ENCODE assay signal across 9 mouse cellular contexts in genomic region chr8:88266170-88266800, GRCm38 (mm10). TPM values are rescaled to one million over a fixed set of nuclear protein-coding genes. Genes with fewer than 3 reads are reported as not detected.
DNase-seq lines count a peak whose midpoint lies in the region; ATAC-seq and TF ChIP-seq lines count a peak whose summit lies in the region.
"Had no signal": no experiment of that assay in that cellular context is flagged by ENCODE, and none has a peak within 500 bp of the region (broad histone marks: within the 10 kb centered on the region; RNA-seq: fewer than 3 reads in every experiment).

No protein-coding gene starts in this region.

- H3K4me2 ChIP-seq in lung, embryonic 14.5 days: no peak overlapping the region

- H3K36me3 ChIP-seq in C2C12 (ENCODE audit: control insufficient read depth, insufficient read depth) (no peaks in the 10 kb centered on the region), MEL (ENCODE audit: control insufficient read depth in 1 of 2, insufficient read depth in 2 of 2, low read length in 2 of 2) (no peaks in the 10 kb centered on the region)
- H3K36me3 ChIP-seq in lung, embryonic 14.5 days (ENCODE audit: insufficient read depth): no peaks in the 10 kb centered on the region

- H3K4me1 ChIP-seq in MEL (ENCODE audit: control insufficient read depth in 1 of 2, insufficient read depth in 2 of 2, low read length in 2 of 2): no peaks in the 10 kb centered on the region; a peak in 1 of 4 replicates
- peaks cover 13% of the 10 kb centered on the region for H3K4me1 ChIP-seq in lung, embryonic 14.5 days (ENCODE audit: insufficient read depth)

- no peak overlapping the region for H3K4me3 ChIP-seq in C2C12 (ENCODE audit: insufficient read depth, poor library complexity, severe bottlenecking)
- no peak overlapping the region for H3K4me3 ChIP-seq in MEL (ENCODE audit: control insufficient read depth in 1 of 2, insufficient read depth in 1 of 2, low read depth in 2 of 2, low read length in 2 of 2)
- no peak overlapping the region for H3K4me3 ChIP-seq in lung, embryonic 14.5 days (ENCODE audit: low read depth, low read length)
- H3K4me3 ChIP-seq: megakaryocyte, embryonic 14.5 days had no signal

- TF ChIP-seq CTCF in C2C12 (IDR thresholded peaks at IDR 0.05; ENCODE audit: control insufficient read depth, insufficient read depth, insufficient read length) (peak; percentile 74), MEL (IDR thresholded peaks at IDR 0.05 in 2 of 3, conservative IDR thresholded peaks at IDR 0.05 in 1 of 3; ENCODE audit: control insufficient read depth in 1 of 3, insufficient read depth in 1 of 3, low read depth in 2 of 3, low read length in 3 of 3, poor library complexity in 1 of 3, severe bottlenecking in 1 of 3) (peak; percentile 88 to 91 (median 90))
- peak; percentile 88 for TF ChIP-seq CTCF in lung, embryonic 14.5 days (IDR thresholded peaks at IDR 0.05; ENCODE audit: low read depth)

- no peak for TF ChIP-seq POLR2A in MEL (IDR thresholded peaks at IDR 0.05; ENCODE audit: control insufficient read depth in 1 of 2, insufficient read depth in 1 of 2, low read depth in 1 of 2, low read length in 2 of 2, poor library complexity in 1 of 2)

- no peak overlapping the region for H3K27ac ChIP-seq in MEL (ENCODE audit: control insufficient read depth, low read depth, low read length)
- H3K27ac ChIP-seq in lung, embryonic 14.5 days (ENCODE audit: low read depth): peak overlapping the region; percentile 20; the same call in 1 of the 2 replicates

- no peak overlapping the region for H3ac ChIP-seq in C2C12 (ENCODE audit: control insufficient read depth, insufficient read length, low read depth)

- H3K9ac ChIP-seq in MEL (ENCODE audit: control insufficient read depth, low read depth, low read length, poor library complexity, severe bottlenecking): peak overlapping the region; percentile 31
- H3K9ac ChIP-seq in lung, embryonic 14.5 days: no peak overlapping the region

- TF ChIP-seq RAD21 in MEL (IDR thresholded peaks at IDR 0.05; ENCODE audit: low read depth, low read length): peak; percentile 80

- DNase-seq in MEL (ENCODE audit: low read depth, low spot score): peak; percentile 84
- DNase-seq in cerebellum, postnatal 10 days: peak; percentile 93 to 95
- DNase-seq in gastrocnemius, adult 8-10 months (ENCODE audit: low spot score in 2 of 2): peak; percentile 63 to 76
- DNase-seq in large intestine, adult 2 months (ENCODE audit: low read depth, low spot score): peak; percentile 16
- DNase-seq in lung, embryonic 14.5 days: peak; percentile 91
- DNase-seq in right cerebral cortex, adult 18-20 months: peak; percentile 70
- peak; percentile 77 for DNase-seq in urinary bladder, postnatal 36 days (ENCODE audit: low spot score in 2 of 2)

- H3K79me2 ChIP-seq in C2C12 (ENCODE audit: control insufficient read depth, insufficient read depth) (no peaks in the 10 kb centered on the region), MEL (ENCODE audit: control insufficient read depth, insufficient read depth, low read length, poor library complexity) (no peaks in the 10 kb centered on the region)

- 49% methylated on average over 10 of the region's 10 CpGs for WGBS in large intestine, adult 2 months
- WGBS in lung, embryonic 14.5 days: 31% methylated on average over 10 of the region's 10 CpGs

- H3K9me3 ChIP-seq in MEL (replicated peaks; ENCODE audit: insufficient read depth, low read length): no peaks in the 10 kb centered on the region
- H3K9me3 ChIP-seq in lung, embryonic 14.5 days (ENCODE audit: low read depth, low read length): no peaks in the 10 kb centered on the region
- H3K9me3 ChIP-seq: megakaryocyte, embryonic 14.5 days had no signal

- no peaks in the 10 kb centered on the region for H3K27me3 ChIP-seq in C2C12 (ENCODE audit: control insufficient read depth, insufficient read depth, insufficient read length)
- H3K27me3 ChIP-seq in MEL (ENCODE audit: control insufficient read depth in 1 of 2, insufficient read depth in 2 of 2, low read length in 2 of 2): no peaks in the 10 kb centered on the region
- no peaks in the 10 kb centered on the region for H3K27me3 ChIP-seq in lung, embryonic 14.5 days (ENCODE audit: insufficient read depth, low read length)

- H3K79me3 ChIP-seq in C2C12 (ENCODE audit: low read depth): no peaks in the 10 kb centered on the region

- ATAC-seq in lung, embryonic 14.5 days (ENCODE audit: insufficient read depth): peak; percentile 77

- no peak for TF ChIP-seq EP300 in MEL (IDR thresholded peaks at IDR 0.05; ENCODE audit: low read depth in 1 of 2, low read length in 2 of 2)

TF ChIP-seq in C2C12, 6 proteins besides CTCF, POLR2A, EP300 and RAD21:
- no peak for TF ChIP-seq CEBPB (IDR thresholded peaks at IDR 0.05; ENCODE audit: low read depth)
- TF ChIP-seq MAX (IDR thresholded peaks at IDR 0.05): no peak

TF ChIP-seq in MEL, 35 proteins besides CTCF, POLR2A, EP300 and RAD21:
- TF ChIP-seq CHD1 (IDR thresholded peaks at IDR 0.05; ENCODE audit: low read depth, low read length): no peak
- TF ChIP-seq MYC (IDR thresholded peaks at IDR 0.05; ENCODE audit: low read depth, low read length): no peak
- TF ChIP-seq SMC3 (IDR thresholded peaks at IDR 0.05; ENCODE audit: low read depth, low read length): peak; percentile 94
- TF ChIP-seq ELF1 (IDR thresholded peaks at IDR 0.05; ENCODE audit: low read depth, low read length): no peak
- peak; percentile 84 for TF ChIP-seq ZC3H11A (IDR thresholded peaks at IDR 0.05; ENCODE audit: low read depth, low read length)
- no peak for TF ChIP-seq MXI1 (IDR thresholded peaks at IDR 0.05; ENCODE audit: low read depth, low read length)

RNA-seq across cellular contexts. Expression of gene Adcy7, which starts 5.9 kb away (rescaled TPM):
- polyA plus RNA-seq in C2C12 (2012; fragmentation: generic; extraction: Trizol) (66.9 TPM), MEL (2012; ENCODE audit: insufficient read depth in 1 of 2, insufficient read length in 2 of 2, low read depth in 1 of 2, low replicate concordance in 2 of 2, missing spikeins in 1 of 2) (10 to 100 TPM in 1 of 2 experiments, not detected in 1; 83.7 TPM)
- total RNA-seq in MEL (2012; rRNA removed): 62.9 and 89.9 TPM in 2 replicates
- total RNA-seq in gastrocnemius, adult 8-10 months (2022): 1 to 10 TPM; 1.2 to 2.8 (median 1.7) TPM
- 6.7 and 13.4 TPM in 2 replicates for polyA plus RNA-seq in large intestine, adult 2 months (2012; rRNA removed)
- polyA plus RNA-seq in lung, embryonic 14.5 days (2014; fragmentation: Nextera tagmentation; extraction: Ambion mirVana): 11.3 and 12.4 TPM in 2 replicates

Comparison
In these comparisons a context has a peak if more than half of its experiments do, and no peak if none do; other contexts are left out.
1. DNase-seq: peak in every context shown above with its lines; median percentile 94 in cerebellum, postnatal 10 days; 91 in lung, embryonic 14.5 days; 84 in MEL; 77 in urinary bladder, postnatal 36 days; 70 in right cerebral cortex, adult 18-20 months; 70 in gastrocnemius, adult 8-10 months; 16 in large intestine, adult 2 months.